Mouse (Mus musculus) kidney, postnatal 0 days (tissue): ENCODE results near the gene Ufl1. TPM values are rescaled to one million over a fixed set of nuclear protein-coding genes. Genes with fewer than 3 reads are reported as not detected.
"Not testable (repeated sequence)": the region's sequence is repeated elsewhere in the genome, so short reads cannot be mapped to it uniquely, and the experiment has no call there.

Experiments
- ATAC-seq: fragments of 200-750 bp; cut with Nextera tagmentation; replicated peaks from 2 replicates; pipeline ENCODE4 v1.8.0; 2017; ENCODE audit warnings: low read depth, moderate number of reproducible peaks, moderate TSS enrichment, moderate library complexity; ENCODE audit not compliant: low FRiP score
- DNase-seq: peaks from one replicate; pipeline ENCODE4 v3.0.0-alpha.2; 2016; ENCODE audit warnings: low spot score
- H3K27ac ChIP-seq: fragments of 300-500 bp; sonication (generic); 2 replicates; pipeline ENCODE4 v1.5.1; 2014; ENCODE audit warnings: mild to moderate bottlenecking
- H3K27me3 ChIP-seq: fragments of 300-500 bp; sonication (generic); 2 replicates; pipeline ENCODE4 v1.6.1; 2014; ENCODE audit warnings: low read length, mixed read lengths; ENCODE audit not compliant: insufficient read depth
- H3K36me3 ChIP-seq: fragments of 300-500 bp; sonication (generic); 2 replicates; pipeline ENCODE4 v1.6.1; 2014; ENCODE audit warnings: low read length, mixed read lengths; ENCODE audit not compliant: insufficient read depth
- H3K4me1 ChIP-seq: fragments of 300-500 bp; sonication (generic); replicated peaks from 2 replicates; pipeline ENCODE4 v1.6.1; 2014; ENCODE audit warnings: antibody characterized with exemption, low read length, mixed read lengths; ENCODE audit not compliant: insufficient read depth
- H3K4me2 ChIP-seq: fragments of 300-500 bp; sonication (generic); 2 replicates; pipeline ENCODE4 v1.6.1; 2014; ENCODE audit warnings: mild to moderate bottlenecking, low read length, moderate library complexity, mixed read lengths
- H3K4me3 ChIP-seq: fragments of 300-500 bp; sonication (generic); replicated peaks from 2 replicates; pipeline ENCODE4 v1.5.1; 2014; ENCODE audit warnings: low read depth, low read length
- H3K9ac ChIP-seq: fragments of 300-500 bp; sonication (generic); 2 replicates; pipeline ENCODE4 v1.6.1; 2014; ENCODE audit warnings: low read depth, low read length
- H3K9me3 ChIP-seq: fragments of 300-500 bp; sonication (generic); replicated peaks from 2 replicates; pipeline ENCODE4 v1.6.1; 2016; ENCODE audit warnings: low read length, inconsistent platforms, mixed read lengths
- CTCF ChIP-seq: IDR thresholded peaks from 2 replicates; pipeline ENCODE4 v1.5.1; 2016; ENCODE audit warnings: antibody characterized with exemption, low read depth, mild to moderate bottlenecking, moderate library complexity
- WGBS: fragments of 180-500 bp; shearing (Covaris S2); extraction: QIAGEN DNeasy Blood & Tissue Kit; methylation state at CpG from one replicate; pipeline ENCODE4 v1.1.7; 2014; 5-methylcytosine and 5-hydroxymethylcytosine counted together
- polyA plus RNA-seq: library from polyadenylated mRNA; unstranded; fragments of >200 nt; fragmentation: Nextera tagmentation; extraction: Ambion mirVana; gene quantifications from 2 replicates; pipeline ENCODE4 v1.2.1, GENCODE M21; 2015

Ufl1 gene
- polyA plus RNA-seq, 1 experiment from 2014 or later, result 43.5 TPM

- 83% methylated on average over 7 of the region's 7 CpGs for WGBS
- Histone ChIP-seq H3K4me2 (no peak overlapping the region), H3K4me1 (no peaks in the 10 kb centered on the region), H3K9me3 (no peaks in the 10 kb centered on the region), H3K27me3 (no peaks in the 10 kb centered on the region), H3K9ac (no peak overlapping the region), H3K36me3 (peaks cover 38% of the 10 kb centered on the region), H3K27ac (no peak overlapping the region), H3K4me3 (no peak overlapping the region)
- DNase-seq, result no peak
- ATAC-seq, result no peak
- no peak for TF ChIP-seq CTCF
Measured at GRCm38 (mm10) chr4:25272861-25273627, 8.6 kb downstream of the Ufl1 start.

- WGBS, result 95% methylated on average over 1 of the region's 1 CpGs
- Histone ChIP-seq H3K27ac (no peak overlapping the region), H3K27me3 (no peaks in the 10 kb centered on the region), H3K9ac (no peak overlapping the region), H3K4me2 (no peak overlapping the region), H3K4me3 (no peak overlapping the region), H3K4me1 (no peaks in the 10 kb centered on the region), H3K36me3 (peaks cover 44% of the 10 kb centered on the region), H3K9me3 (no peaks in the 10 kb centered on the region)
- no peak for ATAC-seq
- TF ChIP-seq CTCF, result no peak
- no peak for DNase-seq
Measured at GRCm38 (mm10) chr4:25271926-25272325, 9.7 kb downstream of the Ufl1 start.

GRCm38 (mm10) chr4:25267144-25267543, 14.5 kb downstream of the Ufl1 start:
- H3K27me3 ChIP-seq, result no peaks in the 10 kb centered on the region
- WGBS, result 95% methylated on average over 3 of the region's 3 CpGs
- no peak for TF ChIP-seq CTCF
- peaks cover 44% of the 10 kb centered on the region for H3K36me3 ChIP-seq
- no peak for ATAC-seq
- no peak overlapping the region for H3K9ac ChIP-seq
- H3K4me2 ChIP-seq, result no peak overlapping the region
- H3K4me3 ChIP-seq, result no peak overlapping the region
- no peak overlapping the region for H3K27ac ChIP-seq
- no peaks in the 10 kb centered on the region for H3K9me3 ChIP-seq
- DNase-seq, result no peak
- H3K4me1 ChIP-seq, result no peaks in the 10 kb centered on the region

GRCm38 (mm10) chr4:25257822-25258398, 23.7 kb downstream of the Ufl1 start:
- Histone ChIP-seq H3K4me3 (no peak overlapping the region), H3K36me3 (peaks cover 28% of the 10 kb centered on the region), H3K4me1 (no peaks in the 10 kb centered on the region), H3K9ac (no peak overlapping the region), H3K4me2 (no peak overlapping the region), H3K9me3 (no peaks in the 10 kb centered on the region), H3K27ac (no peak overlapping the region), H3K27me3 (no peaks in the 10 kb centered on the region)
- ATAC-seq (no peak), DNase-seq (no peak)
- no peak for TF ChIP-seq CTCF
- WGBS, result 91% methylated on average over 7 of the region's 7 CpGs

GRCm38 (mm10) chr4:25242776-25243175, 38.8 kb downstream of the Ufl1 start, which contains the start of gene Fhl5:
Fhl5 (minus strand) TSS chr4:25242876.
- H3K9ac ChIP-seq, result no peak within 1 kb of the TSS
- H3K27ac ChIP-seq, result no peak within 1 kb of the TSS
- 85% methylated on average over 3 of the region's 3 CpGs for WGBS
- no peaks in the 10 kb centered on the region for H3K27me3 ChIP-seq
- H3K9me3 ChIP-seq, result no peaks in the 10 kb centered on the region
- H3K36me3 ChIP-seq, result no peaks in the 10 kb centered on the region
- DNase-seq, result no peak
- no peak within 1 kb of the TSS for H3K4me2 ChIP-seq
- TF ChIP-seq CTCF, result no peak
- ATAC-seq, result no peak
- H3K4me3 ChIP-seq, result no peak within 1 kb of the TSS
- H3K4me1 ChIP-seq, result no peaks in the 10 kb centered on the region

- WGBS, result 63% methylated on average over 1 of the region's 1 CpGs
- not testable (repeated sequence) for H3K27me3 ChIP-seq, H3K4me3 ChIP-seq, H3K27ac ChIP-seq, H3K9ac ChIP-seq, ATAC-seq, H3K9me3 ChIP-seq, DNase-seq, H3K4me2 ChIP-seq, H3K4me1 ChIP-seq, H3K36me3 ChIP-seq
Measured at GRCm38 (mm10) chr4:25235663-25236062, 46.0 kb downstream of the Ufl1 start.

- H3K4me3 ChIP-seq, H3K4me2 ChIP-seq, H3K27me3 ChIP-seq, H3K9me3 ChIP-seq, H3K27ac ChIP-seq, DNase-seq, H3K9ac ChIP-seq, H3K4me1 ChIP-seq, H3K36me3 ChIP-seq, ATAC-seq: not testable (repeated sequence)
- 93% methylated on average over 1 of the region's 1 CpGs for WGBS
Measured at GRCm38 (mm10) chr4:25233767-25234166, 47.9 kb downstream of the Ufl1 start.
